Mouse (Mus musculus) urinary bladder, postnatal 14 days (tissue): ENCODE data around the gene Lrrc17.
"Not testable (repeated sequence)": the region's sequence is repeated elsewhere in the genome, so short reads cannot be mapped to it uniquely, and the experiment has no call there.

Experiments used
- DNase-seq: peaks from one replicate; pipeline ENCODE4 v3.0.0; 2021; ENCODE audit warnings: low spot score

Gene Lrrc17

DNA sequence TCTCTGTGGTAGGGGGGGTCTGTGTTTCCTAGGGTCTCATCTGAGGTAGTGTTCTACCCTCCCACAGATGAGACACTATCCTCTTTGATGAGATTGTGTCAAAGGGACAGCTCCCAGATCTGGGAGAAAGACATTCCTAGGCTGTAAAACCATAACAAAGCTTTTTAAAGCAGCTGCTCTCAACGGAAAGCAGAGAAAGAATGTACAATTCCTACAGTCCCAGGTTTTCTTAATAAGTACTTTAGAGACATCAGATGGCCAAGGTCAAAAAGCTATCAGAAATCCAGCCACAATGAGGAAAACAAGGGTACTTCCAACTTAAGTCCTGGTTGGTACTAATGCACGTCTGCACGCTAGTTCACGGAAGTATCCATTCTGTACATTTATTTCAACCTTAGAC, 1.1 kb upstream of the Lrrc17 start:
- DNase-seq = no peak

DNA sequence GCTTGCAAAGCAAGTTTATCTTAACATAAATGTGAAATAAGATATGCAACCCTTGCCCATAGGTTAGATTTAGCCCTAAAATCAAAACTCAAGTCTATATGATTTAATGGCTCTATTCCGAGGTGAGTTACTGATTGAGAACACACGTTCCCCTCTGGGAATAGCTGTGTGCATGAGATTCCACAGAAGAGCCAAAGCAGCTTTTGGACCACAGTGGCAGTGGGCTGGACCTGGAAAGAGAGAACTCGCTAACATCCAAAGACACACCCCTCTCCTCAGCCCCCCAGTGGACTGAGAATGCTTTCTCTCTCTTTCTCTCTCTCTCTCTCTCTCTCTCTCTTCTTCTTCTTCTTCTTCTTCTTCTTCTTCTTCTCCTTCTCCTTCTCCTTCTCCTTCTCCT, 1.5 kb downstream of the Lrrc17 start:
- peak; percentile 35 for DNase-seq

DNA sequence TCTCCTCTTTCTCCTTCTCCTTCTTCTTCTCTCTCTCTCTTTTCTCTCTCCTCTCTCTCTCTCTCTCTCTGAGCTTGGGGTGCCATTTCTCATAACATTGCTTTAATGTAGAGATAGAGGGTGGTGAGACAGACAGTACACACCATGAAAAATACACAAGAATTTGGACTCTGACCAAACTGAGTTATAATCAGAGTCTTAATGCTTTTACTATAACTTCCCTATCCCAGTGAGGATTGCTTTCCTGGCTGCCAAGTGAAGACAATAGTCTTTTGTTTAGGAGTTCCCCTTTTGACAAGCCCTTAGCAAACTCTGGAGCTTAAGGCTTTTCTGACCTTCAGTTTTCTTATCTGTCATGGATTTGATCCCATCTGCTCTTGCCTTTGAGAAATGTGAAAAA, 1.9 kb downstream of the Lrrc17 start:
- no peak for DNase-seq

DNA sequence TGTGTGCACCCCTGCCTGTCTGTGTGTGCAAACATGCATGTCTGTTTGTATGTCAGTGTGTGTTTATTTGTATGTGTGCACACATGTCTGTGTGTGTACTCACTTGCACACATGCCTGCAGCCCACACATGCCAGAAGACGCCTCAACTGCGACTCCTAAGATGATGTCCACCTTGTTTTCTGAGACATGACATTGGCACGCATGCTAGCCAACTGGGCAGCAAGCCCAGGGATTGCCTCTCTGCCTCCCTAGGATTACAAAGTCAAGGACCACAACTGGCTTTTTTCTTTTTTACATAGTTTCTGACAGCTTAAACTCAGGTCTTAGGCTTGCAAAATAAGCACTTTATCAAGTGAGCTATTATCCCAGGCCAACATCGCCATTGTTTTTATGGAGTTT, 2.4 kb downstream of the Lrrc17 start:
- peak; percentile 42 for DNase-seq

DNA sequence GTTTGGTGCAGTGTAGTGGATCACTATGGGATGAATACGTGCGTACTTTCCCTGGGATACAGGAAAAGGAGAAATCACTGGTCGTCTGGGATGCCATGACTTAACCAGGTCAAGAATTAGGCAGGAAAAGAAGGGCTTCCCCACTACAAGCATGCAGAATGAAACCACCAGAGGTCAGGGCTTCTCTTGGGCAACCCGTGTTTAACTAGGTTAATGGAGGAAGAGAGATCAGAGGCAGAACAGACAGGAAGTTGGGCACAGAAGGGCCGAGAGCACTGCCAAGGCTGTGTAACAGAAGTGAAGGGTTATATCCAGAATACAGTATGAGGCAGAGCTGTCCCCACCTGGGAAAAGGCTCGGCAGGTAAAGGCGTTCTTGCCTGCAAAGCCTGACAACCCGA, 3.6 kb downstream of the Lrrc17 start:
- no peak for DNase-seq

DNA sequence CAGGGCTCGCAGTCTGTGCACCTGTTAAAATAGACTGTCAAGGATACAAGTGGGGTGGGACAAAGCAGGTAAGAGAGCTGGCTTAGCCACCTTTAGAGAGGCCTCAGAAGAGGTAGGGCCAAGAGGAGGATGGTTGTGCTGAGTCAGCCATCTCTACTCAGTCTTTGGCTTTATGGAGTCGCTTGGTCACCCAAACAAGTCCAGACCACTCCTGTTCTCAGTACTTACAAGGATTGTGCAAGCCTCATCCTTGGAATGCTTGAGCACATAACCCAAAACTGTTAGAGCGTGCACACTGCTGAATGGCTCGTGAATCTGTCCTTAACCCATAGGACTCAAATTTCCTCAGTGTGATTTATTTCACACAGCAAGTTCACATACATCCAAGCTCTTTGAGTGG, 10.3 kb downstream of the Lrrc17 start:
- DNase-seq = no peak

DNA sequence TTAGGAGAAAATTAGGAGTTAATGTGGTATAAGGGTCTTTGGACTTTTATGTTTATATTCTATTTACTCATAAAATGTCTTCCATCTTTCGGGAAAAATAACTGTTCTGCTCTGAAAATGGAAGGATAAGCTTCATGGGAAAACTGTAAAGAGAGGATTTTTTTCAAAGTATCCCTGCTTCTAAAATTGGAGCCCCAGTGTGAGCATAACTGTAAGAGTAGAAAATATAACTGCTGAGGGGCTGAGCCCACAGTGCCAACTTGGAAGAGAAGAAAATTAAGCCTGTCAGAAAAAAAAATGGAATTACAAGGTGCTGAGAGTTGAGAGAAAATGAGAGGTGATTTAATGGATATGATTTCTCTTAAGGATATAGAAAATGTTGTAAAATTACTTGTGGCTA, 11.4 kb downstream of the Lrrc17 start:
- no peak for DNase-seq

DNA sequence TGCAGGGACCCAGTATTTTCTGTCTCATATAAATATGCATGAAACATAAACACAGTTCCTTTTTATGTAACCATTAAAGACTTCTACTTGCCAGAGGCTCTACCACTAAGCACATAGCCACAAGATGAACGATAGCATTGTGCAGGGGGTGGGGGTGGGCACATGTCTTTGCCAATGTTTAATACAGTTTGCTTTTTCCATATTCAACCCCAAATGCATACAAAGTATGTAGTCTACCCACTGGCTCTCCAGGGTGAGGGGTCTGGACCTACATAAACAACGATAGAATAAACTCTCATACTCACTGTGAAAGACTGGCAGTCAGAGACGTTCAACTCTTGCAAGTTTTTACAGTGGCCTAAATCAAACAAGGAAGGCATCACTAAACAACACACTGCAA, 13.1 kb downstream of the Lrrc17 start:
- no peak for DNase-seq

DNA sequence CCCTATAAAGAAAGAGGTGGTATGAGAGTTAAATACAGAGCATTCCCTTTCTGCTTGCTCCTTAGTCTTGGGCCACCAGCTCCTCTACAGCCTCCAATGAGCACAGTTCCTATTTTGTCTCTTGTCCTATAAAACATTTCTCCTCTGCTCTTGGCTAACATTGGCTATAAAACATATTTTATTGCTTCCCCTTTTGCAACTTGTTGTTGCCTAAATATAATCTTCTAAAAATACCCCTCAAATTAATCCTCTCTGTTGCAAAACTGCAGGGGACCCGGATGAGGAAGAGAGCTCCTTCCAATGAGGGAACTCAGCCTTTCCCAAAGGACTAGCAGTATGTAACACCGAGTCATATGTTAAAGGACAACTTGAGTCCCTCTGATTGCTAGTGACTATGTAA, 20.6 kb downstream of the Lrrc17 start:
- peak; percentile 36 for DNase-seq

DNA sequence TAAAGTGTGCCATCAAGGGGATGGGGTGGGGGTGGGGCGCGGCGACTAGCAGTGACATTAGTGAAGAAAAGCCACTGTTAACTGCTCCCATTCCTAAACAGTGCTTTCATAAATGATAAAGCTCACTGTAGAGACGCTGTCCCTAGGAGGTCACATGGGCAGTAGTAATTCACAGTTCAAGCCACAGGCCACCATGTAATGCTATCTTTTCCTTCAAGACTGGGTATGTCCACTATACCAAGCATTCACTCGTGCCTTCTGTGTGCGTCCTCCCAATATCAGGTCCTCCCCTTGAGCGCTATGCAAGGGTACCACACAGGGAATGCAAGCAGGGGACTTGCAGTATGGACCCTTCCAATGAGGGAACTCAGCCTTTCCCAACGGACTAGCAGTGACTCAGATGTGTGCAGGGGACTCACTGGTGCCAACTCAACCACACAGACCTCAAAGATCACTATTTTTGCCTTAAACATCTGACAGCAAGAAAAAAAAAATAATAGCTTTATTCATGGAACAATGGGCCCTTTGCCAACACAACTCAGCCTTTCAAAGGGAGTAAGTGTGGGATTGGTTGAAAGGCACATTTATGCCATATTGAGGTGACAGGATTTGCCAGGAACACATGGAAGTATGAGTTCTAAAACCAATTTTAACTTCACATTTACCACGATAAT, 22.2 kb downstream of the Lrrc17 start:
- DNase-seq = no peak

DNA sequence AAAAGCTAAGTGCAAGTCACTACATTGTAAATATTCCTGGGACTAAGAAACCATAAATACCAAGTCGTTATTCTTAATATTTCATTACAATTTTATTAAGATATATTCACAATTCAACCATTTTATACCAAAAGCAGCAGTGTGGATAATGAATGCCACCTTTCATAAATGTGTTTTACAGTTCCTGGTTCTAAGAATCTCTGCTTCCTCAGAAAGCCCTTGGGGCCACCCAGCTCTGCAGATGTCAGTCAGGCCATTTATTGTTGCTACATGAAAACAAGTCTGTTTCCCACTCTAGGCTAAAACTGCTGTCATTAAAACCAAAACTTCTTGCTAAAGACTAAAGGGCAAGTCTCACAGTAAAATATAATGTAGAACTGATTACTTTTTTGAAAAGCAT, 24.4 kb downstream of the Lrrc17 start:
- no peak for DNase-seq

DNA sequence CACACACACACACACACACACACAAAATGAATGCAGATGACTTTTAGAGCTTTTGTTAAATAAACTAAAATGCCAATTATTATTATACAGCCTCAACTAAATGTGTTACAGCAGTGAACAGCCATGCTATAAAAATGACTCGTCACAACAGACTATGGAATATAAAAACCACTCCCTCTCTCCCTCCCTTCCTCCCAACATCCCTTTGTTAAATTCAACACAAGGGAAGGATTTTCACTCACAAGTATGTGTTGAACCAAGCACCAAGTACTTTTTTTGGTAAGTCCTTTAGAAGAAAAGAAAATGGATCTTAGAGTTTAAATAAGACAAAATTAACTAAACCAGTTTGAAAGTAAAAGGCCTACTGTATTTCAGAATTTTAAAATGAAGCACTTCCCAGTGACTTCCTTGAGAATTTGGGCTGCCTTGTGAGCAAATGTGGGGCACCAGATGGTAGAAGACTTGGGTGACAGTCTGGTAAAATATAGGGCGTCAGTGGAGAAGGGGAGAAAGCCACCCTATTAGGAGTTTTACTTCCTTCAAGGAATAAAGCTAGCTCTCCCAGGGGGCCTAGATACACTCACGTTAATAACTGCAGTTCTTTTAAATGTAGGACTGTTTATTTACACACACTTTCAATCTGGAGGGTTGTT, 29.5 kb downstream of the Lrrc17 start:
- DNase-seq = no peak

DNA sequence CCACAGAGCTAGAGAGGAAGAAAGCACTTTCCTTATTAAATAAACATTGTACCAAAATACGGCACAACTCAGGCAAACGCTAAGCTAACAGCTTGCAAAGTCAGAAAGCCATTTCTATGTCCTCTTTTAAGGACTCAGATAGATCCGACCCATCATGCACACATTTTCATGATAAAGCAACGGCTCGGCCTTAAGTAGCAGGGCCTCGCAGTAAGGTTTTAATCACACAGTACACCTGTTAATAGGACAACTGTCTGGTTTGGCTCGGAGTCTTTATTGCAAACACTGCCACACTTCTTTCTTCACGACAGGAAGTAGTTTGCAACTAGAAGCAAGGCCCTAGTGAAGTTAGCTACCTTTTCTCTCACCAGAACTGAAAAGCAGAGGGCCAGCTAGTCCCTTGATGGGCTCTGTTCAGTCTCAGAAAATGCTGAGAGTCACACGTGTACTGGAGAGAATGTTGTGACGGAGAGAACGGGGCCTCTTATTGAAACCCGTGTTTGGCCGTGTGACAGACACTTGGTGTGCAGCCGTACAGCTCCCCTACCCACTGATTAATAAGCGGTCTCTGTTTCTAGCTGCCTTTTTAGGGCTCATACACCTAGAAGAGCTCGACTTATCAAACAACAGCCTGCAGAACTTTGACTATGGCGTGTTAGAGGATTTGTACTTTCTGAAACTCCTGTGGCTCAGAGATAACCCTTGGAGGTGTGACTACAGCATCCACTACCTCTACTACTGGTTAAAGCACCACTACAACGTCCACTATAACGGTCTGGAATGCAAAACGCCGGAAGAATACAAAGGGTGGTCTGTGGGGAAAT, 31.2 kb downstream of the Lrrc17 start:
- DNase-seq = no peak

DNA sequence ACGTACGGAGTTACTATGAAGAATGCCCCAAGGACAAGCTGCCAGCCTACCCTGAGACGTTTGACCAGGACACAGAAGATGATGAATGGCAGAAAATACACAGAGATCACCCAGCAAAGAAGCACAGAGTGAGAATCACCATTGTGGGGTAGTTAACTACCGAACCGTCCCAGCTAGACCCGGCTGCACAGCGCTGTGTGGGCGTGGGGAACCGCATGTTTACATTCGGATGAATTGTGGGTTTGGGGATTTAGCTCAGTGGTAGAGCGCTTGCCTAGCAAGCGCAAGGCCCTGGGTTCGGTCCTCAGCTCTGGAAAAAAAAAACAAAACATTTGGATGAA, 31.8 kb downstream of the Lrrc17 start:
- DNase-seq = no peak

DNA sequence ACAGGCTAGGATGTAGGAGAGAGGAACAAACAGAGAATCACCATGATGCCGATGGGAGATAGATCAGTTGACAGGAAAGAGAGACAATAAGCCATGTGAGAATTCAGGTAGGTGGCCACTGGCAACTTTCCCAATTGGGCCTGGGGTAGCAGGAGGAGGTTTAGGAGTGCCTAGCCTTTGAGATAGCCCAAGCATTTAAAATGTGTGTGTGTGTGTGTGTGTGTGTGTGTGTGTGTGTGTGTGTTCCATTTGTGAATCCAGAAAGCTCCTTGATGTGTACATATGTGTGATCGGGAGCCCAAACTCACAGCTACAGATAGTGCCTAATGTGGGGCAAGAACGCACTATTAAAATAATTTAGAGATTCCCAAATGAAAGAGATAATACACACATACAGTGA, 34.8 kb downstream of the Lrrc17 start:
- no peak for DNase-seq

DNA sequence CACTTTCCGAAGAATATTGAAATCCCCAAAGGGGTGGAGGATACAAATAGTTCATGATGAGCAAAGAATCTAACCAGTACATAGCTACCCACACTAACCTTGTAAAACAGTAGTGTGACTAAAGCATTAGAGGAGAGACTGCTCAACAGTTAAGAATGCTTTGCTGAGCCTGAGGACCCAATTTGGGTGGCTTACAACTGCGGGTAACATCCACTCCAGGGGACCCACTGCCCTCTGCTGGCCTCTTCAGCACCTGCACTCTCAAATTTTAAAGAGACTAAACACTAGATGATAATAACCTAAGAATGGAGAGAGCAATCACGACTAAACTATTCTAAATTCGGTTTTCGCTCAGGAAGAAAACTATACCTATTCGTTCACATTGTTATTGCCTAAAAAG, 43.4 kb downstream of the Lrrc17 start:
- DNase-seq = peak; percentile 59

DNA sequence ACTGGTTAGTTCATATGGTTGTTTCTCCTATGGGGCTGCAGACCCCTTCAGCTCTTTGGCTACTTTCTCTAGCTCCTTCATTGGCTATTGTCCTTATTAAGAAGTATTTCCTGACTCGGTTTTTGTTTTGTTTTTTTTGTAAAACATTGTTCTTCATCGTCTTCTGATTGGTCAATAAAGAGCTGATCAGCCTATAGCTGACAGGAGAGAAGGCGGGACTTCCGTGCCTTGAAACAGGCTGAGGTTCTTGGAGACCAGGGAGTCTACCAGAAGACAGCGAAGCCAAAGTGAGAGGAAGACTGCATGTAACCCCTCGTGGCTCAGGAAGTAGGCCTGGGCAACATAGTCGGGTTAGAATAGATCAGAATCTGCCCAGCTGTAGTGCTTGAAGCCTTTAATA, 44.3 kb downstream of the Lrrc17 start:
- no peak for DNase-seq

DNA sequence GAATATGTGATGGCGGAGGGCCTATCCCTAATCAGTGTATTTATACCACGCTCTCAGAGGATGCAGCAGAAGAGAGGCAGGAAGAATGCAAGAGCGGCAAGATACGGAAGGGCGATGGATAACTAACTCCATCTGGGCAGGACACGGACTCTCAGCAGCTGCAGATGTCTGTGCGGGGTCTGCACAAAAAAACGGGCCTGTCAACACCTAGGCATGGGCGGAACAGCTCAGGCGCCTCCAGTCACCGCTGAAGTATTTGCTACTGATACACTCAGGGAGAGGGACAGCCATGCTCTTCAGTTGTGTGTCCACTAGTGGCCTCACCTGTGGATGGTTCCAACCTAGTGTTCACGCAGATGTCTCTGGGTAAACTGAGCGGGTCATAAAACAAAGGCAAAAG, 44.9 kb downstream of the Lrrc17 start:
- DNase-seq = no peak

DNA sequence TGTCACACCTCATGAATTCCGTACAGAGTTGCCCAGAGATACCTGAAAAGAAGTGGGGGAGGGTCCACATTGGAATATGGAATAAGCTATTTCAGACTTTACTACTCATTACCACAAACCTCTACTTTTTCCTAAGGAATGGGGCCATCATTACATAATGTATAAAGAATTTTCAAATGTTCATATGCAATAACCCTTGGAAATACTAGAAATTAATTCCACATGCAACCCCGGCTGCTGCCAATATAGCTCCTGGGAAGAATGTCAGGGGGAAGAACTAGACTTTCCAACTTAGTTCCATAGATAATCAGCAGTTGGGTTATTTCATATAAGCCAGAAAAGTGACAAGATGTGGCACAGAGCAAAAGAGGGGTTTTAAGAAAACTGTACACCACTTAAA, 48.7 kb downstream of the Lrrc17 start:
- DNase-seq = no peak

DNA sequence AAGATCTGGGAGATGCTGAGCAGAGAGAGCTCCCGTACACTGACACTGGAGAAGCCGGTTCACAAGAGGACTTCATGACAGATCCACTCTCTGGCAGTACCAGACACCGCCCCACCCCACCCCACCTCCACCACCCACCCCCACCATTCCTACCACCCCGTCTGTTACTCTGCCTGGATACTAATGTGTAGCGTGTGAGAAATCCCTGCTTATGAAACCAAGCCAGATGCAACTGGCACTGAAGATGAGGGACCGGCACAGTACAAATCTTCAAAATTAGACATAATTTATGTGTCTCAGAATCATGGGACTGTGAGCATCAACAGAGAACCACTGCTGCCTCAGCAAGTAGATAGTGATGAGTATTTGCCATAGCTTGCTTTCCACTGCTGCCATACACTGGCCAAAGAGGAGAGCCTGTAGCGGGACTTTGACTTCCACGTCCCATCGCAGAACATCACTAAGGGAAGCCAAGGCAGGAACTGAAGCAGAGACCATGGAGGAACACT, 49.9 kb downstream of the Lrrc17 start:
- DNase-seq = no peak

DNA sequence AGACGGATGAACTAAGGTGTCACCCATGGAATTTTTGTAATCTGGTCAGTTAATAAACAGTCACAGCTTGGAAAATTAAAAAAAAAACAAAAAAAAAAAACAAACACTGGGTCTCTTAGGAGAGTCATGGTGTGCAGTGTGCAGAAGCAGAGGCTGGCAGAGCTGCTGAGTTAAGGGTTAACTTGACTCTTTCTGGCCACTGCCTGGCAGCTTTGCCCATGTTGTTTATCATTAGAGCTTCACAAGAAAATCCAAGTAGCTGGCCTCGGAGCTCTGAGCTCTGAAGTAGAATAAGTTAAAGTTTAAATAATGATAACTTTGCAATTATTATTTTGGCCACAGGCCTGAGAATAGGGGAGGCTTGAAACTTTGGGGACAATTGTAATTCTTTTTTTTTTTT, 56.2 kb downstream of the Lrrc17 start:
- not testable (repeated sequence) for DNase-seq

DNA sequence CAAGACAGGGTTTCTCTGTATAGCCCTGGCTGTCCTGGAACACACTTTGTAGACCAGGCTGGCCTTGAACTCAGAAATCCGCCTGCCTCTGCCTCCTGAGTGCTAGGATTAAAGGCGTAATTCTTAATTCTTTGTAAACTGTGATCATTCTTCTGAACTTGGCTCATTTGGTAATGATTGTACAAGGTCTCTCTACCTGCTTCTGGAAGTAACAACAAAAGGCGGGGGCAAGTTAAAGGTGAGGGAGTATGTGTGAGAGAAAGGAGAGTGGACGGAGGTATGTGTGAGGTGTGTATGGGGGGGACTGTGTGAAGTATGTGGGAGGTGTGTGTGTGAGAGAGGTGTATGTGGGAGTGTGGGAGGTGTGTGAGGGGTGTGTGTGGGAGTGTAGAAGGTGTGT, 56.6 kb downstream of the Lrrc17 start:
- DNase-seq = no peak

DNA sequence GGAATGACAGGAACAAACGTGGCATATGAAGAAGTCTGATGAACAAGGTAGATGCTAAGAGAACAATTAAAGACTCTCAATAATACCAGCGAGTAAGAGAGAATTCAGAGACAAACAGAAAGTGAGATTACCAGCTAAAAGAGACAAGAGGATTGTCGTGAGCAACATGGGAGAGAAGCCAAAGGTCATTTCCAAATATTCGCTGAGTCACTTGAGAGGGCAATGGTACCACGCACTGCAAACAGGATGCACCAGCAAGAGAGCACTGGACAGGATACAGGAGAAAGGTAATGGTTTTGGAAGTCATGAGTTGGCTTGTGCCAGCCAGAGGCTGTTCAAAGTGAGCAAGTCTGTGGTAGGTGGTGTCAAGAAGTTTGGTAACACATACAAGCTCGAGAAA, 62.6 kb downstream of the Lrrc17 start:
- DNase-seq = no peak
